Comparison of ENCODE assay signal across 33 mouse cellular contexts in genomic region chr1:143483345-143483744, GRCm38 (mm10).
"Had no signal": no experiment of that assay in that cellular context is flagged by ENCODE, and none has a peak within 500 bp of the region (broad histone marks: within the 10 kb centered on the region; RNA-seq: fewer than 3 reads in every experiment).

No protein-coding gene starts in this region.

- ATAC-seq: hindbrain, embryonic 16.5 days; hindbrain, postnatal 0 days; inflammation-experienced regulatory T-cells, adult 6 months had no signal

- H3K27ac ChIP-seq: heart, embryonic 10.5 days; heart, embryonic 13.5 days; heart, embryonic 15.5 days; hindbrain, embryonic 10.5 days; hindbrain, embryonic 12.5 days; hindbrain, embryonic 13.5 days; hindbrain, embryonic 14.5 days; hindbrain, embryonic 15.5 days; hindbrain, postnatal 0 days; kidney, embryonic 15.5 days; kidney, postnatal 0 days; layer of hippocampus, adult 2 months; left cerebral cortex, adult 2 months had no signal

- DNase-seq: heart, postnatal 10 days; heart, postnatal 14 days; heart, postnatal 36 days; heart, postnatal 4 days; kidney, adult 11 months; kidney, adult 18-20 months; kidney, adult 2 months; kidney, adult 8-10 months; kidney, adult 9 months; kidney, postnatal 10 days; kidney, postnatal 14 days; kidney, postnatal 25 days; kidney, postnatal 36 days; kidney, postnatal 4 days; layer of hippocampus, adult 9-11 months; layer of hippocampus, postnatal 36 days had no signal

- H3K9me3 ChIP-seq: heart, embryonic 10.5 days; heart, embryonic 12.5 days; heart, embryonic 13.5 days; heart, embryonic 15.5 days; hindbrain, embryonic 10.5 days; hindbrain, embryonic 12.5 days; hindbrain, embryonic 13.5 days; hindbrain, embryonic 15.5 days; kidney, embryonic 15.5 days had no signal

- H3K36me3 ChIP-seq: heart, embryonic 10.5 days; heart, embryonic 12.5 days; heart, embryonic 13.5 days; heart, embryonic 15.5 days; hindbrain, embryonic 10.5 days; hindbrain, embryonic 12.5 days; hindbrain, embryonic 13.5 days; hindbrain, embryonic 15.5 days; kidney, embryonic 15.5 days had no signal

- H3K4me2 ChIP-seq: heart, embryonic 11.5 days; heart, embryonic 12.5 days; heart, embryonic 13.5 days; heart, embryonic 15.5 days; hindbrain, embryonic 12.5 days; hindbrain, embryonic 13.5 days; hindbrain, embryonic 14.5 days; hindbrain, embryonic 15.5 days; kidney, embryonic 15.5 days had no signal

- H3K9ac ChIP-seq: heart, embryonic 12.5 days; heart, embryonic 13.5 days; heart, embryonic 15.5 days; hindbrain, embryonic 12.5 days; hindbrain, embryonic 13.5 days; hindbrain, embryonic 14.5 days; hindbrain, embryonic 15.5 days; kidney, embryonic 15.5 days had no signal

- H3K4me3 ChIP-seq: heart, embryonic 10.5 days; heart, embryonic 12.5 days; heart, embryonic 13.5 days; heart, embryonic 15.5 days; hindbrain, embryonic 10.5 days; hindbrain, embryonic 12.5 days; hindbrain, embryonic 13.5 days; hindbrain, embryonic 15.5 days; kidney, embryonic 15.5 days; layer of hippocampus, adult 2 months; left cerebral cortex, adult 2 months had no signal

- H3K27me3 ChIP-seq: heart, embryonic 12.5 days; heart, embryonic 13.5 days; heart, embryonic 15.5 days; hindbrain, embryonic 12.5 days; hindbrain, embryonic 13.5 days; hindbrain, embryonic 15.5 days; kidney, embryonic 15.5 days had no signal

- H3K4me1 ChIP-seq: heart, embryonic 10.5 days; heart, embryonic 12.5 days; heart, embryonic 13.5 days; heart, embryonic 15.5 days; hindbrain, embryonic 10.5 days; hindbrain, embryonic 12.5 days; hindbrain, embryonic 13.5 days; hindbrain, embryonic 15.5 days; kidney, embryonic 15.5 days had no signal
